Mouse (Mus musculus): ENCODE data around the gene Mki67.

Gene Mki67

DNA sequence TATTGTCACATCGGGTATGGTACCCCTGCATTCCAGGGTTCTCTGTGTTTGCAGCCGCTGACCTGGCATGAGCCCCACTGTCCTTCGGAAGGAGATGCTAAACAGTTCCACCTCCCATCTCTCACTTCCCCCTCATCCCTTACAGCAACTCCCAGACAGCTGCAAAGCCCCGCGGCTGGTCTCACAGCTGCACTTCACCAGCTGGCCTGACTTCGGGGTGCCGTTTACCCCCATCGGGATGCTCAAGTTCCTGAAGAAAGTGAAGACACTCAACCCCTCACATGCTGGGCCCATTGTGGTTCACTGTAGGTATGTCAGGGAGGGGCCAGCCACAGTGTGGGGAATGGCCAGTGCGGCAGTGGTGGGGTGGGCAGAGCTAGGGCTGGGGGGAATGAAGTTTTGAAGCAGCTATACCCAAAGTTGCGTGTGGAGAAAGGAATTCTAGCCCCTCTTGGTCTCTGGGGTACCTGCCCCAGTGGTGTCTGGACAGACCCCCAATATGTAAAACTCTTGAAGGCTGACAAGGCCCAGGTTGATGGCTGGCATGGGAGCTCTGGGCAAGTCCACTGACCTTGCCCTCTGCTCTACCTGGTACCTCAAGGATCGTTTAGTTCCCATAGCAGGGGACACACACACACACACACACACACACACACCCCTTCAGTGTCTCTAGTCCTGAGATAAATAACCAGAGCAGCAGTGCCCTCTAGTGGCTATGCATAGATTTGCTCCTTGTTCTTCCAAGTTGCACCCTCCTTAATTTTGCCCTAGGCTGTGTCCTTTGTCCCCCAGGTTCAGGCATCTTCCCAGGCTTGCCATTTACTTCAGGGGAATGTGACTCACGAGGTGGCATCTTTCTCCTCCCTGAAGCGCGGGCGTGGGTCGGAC lies 47.1 kb downstream of the Mki67 start:
- peak; percentile 67; the same call in 1 of the 2 replicates for ATAC-seq (ENCODE audit: low TSS enrichment)

DNA sequence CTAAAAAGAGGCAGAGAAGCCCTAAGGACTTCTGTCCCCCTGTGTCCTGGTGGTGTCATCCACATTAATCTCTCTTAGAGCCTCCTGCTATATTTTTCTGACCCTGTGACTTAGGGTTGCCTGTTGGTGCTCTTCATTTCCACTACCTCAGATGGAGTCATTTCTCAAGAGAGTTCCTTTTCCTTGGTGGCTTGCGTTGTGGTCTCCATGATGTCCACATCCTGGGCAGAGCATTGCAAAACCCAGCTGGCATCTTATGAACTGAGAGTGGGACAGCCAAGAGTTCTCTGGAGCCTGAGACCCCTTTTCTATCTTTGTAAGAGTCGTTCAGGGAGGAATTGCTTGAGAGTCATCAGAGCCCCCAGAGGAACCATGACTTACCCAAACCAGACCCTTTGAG lies 49.8 kb downstream of the Mki67 start:
- ATAC-seq (ENCODE audit: low TSS enrichment) = no peak

DNA sequence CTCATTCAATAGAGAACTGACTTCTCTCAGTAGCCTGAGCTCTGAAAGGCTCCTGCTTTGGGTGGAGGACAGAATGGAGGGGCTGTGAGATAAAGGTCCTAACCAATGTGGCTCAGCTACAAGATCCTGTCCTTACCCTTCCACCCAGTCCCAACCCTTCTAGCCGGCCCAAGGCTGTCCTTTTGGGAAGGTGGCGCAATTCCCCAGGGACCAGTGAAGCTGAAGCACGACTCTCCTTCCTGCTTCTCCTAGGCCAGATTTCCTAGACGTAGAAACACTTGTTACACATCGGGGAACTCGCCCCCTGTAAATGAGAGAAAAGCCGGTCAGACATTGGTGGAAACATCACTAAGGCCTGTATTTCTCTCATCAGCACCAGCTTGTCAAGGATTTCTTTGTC lies 52.0 kb downstream of the Mki67 start:
- no peak for ATAC-seq (ENCODE audit: low TSS enrichment)

DNA sequence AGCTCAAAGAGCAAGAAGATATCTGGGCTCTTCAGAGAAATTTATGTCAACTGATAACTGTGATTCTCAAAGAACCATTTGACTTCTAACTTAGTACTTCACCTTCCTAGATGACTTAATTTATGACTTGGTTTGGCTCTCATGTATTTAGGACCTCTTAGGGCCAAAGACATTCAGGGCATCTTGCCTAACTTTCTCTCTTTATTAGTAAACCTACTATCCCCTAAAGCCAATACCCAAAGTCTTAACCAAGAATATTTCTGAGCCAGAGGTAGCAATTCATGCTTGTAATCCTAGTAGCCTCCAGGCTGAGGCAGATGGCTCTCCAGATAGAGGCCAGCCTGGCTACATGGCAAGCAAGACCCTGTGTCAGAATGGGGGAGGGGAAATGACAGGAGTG lies 55.8 kb downstream of the Mki67 start:
- no peak for ATAC-seq (ENCODE audit: low TSS enrichment)

DNA sequence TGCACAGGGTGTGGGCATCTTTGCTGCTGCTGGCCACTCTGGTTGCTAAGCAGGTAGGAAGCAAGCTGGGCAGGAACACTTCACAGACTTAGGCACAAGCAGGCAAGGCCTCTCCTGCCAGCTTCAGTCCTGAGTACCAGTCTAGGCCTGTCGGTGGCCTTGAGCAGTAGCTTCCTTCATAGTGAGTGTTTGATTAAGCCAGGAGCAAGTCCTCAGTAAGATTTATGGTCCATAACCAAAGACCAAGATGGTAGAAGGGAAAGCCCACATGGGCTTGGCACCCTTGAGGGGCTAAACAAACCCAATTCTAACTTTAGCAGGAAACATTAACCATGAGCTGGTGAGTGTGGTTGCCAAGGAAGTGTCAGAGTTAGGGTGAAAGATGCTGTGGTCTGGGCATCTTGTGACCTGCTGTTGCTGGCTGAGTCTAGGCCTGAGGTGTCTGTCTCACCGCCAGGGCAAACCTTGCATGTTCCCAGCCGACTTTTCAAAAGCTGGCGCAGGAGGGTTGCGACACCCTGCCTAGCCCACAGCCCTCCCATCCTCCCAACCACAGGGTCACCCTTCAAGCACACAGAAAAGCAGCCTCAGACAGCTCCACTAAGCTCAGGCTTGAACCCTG lies 56.7 kb downstream of the Mki67 start:
- ATAC-seq (ENCODE audit: low TSS enrichment) = no peak

DNA sequence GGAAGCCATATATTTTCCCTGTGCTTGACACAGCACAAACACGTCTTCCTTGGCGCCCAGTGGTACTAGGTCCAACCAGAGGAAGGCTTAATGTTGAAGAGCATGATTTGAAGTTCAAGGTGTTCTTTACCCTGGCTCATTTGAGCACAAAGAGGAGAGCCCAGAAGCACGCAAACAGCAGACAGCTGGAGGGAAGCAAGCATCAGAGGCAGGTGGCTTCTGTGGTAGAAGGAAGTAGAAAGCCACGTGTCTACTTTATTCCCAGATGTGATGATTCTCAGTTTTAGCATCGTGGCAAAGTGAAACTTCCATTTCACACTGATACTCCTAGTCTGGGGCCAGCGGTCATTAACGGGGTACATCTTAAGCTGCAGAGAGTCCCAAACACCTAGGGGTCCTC lies 58.0 kb downstream of the Mki67 start:
- no peak for ATAC-seq (ENCODE audit: low TSS enrichment)

DNA sequence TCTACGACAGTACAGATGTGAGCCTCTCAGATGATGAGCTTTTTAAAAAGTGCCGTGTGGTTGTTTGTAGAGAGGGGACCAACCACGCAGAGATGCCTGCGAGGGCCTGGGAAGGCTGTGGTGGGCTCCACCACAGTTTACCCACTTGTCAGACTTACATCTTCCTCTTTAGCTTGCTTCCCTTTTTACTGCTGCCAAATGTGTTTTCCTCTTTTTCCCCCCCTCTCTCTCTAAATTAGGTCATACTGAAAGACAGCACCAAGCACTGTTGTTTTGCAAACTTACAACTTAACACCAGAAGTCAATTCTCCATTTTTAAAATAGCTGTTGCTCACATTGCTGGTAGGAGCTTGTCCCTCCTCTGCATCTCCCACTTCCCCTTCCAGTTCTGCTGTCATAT lies 61.0 kb downstream of the Mki67 start:
- no peak; the same call in 1 of the 2 replicates for ATAC-seq (ENCODE audit: low TSS enrichment)

DNA sequence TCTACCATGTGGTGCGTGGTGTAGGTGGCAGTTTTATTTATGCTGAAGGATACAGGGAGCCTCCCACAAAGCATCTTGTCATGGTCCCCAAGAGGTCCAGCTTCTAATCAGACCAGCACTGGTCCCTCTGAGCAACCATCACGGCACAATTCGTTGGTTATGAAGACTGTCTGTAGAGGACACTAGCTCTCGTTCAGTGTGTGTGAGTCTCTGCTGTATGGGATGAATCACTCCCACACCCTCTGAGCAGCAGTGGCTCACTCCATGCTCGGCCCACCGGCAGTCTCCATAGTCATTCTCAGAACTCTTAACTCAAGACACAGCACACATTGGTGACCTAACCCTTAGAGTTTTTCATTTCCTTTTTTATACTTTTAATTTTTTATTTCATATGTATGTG lies 61.9 kb downstream of the Mki67 start:
- ATAC-seq (ENCODE audit: low TSS enrichment) = peak; percentile 55; the same call in 1 of the 2 replicates

DNA sequence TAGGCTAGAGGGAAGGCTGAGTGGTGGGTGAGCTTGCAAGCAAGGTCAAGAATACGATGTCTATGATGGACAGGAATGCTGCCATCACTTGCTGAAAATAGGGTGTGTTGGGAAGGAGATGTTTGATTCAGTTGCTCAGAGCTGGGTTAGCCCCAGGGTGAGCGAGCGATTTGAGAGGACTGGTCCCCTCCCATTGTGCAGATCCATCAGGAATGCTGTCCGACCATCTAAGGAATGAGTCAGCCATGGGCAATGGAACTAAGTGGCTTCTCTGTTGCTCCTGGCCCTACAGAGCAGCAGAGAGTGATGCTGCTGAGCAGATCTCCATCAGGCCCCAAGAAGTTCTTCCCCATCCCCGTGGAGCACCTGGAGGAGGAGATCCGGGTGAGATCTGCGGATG lies 62.6 kb downstream of the Mki67 start:
- ATAC-seq (ENCODE audit: low TSS enrichment) = no peak

DNA sequence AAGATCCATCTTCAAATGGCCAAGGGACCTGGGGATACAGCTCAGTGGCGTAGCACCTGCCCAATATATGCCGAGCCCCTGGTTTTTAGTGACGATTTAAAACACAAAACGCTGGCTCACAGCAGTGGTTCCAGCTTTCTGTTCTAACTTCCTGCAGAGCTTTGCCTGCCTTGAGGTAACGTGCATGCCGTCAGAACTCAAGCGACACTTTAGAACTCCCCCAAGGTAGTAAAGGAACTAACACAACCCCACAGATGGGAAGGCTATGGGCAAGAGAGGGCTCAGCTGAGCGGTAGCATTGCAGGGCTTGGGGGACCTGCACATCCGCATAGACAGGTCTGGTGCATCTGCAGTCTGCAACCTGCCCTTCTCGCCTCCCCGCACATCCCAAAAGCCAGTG lies 63.4 kb downstream of the Mki67 start:
- ATAC-seq (ENCODE audit: low TSS enrichment) = no peak

DNA sequence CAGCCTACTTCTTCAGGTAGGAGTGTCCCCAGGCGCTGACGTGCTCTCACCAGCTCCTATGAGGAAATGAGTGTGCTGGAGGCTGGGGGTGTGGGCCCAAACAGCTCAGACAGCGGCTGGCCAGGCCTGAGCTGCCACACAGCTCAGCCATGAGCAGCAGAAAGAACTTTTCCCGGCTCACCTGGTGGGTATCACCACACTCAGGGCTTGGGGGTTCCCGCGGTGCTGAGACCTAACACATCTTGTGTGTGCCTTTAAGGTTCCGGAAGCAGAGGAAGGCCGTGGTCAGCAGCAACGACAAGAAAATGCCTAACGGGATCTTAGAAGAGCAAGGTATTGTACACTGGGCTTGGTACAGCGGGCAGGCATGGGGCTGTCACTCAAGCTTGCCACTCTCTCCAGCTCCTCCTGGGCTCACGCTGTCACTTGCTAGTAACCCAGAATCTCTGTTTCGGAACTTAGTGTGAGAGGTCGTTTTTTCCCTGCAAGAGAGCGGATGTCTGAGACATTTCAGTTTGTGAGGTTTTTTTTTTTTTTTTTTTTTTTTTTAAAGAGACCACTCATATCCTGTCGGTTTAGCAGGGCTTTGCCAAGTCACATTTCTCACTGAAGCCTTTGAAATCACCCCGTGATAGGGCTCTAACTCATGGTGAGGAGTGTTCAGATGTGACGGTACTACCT lies 64.2 kb downstream of the Mki67 start:
- no peak for ATAC-seq (ENCODE audit: low TSS enrichment)

DNA sequence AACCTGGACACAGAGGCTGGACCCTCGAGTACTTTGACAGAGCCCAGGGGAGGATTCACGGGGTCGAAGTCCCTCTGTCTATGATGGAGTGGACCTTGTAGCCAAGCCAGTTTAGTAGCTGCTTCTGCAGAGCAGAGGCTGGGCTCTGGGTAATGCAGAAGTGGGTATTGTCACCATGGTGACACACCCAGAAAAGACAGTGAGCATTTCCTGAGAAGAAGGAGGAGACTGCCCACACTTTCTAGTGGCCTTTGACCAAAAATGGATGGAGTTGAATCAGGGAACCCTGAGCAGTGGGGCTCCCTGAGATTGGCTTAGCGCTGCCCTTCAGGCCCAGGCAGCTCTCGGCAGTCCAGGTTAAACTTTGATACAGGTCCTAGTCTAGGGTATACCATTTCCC lies 66.1 kb downstream of the Mki67 start:
- ATAC-seq (ENCODE audit: low TSS enrichment) = no peak

DNA sequence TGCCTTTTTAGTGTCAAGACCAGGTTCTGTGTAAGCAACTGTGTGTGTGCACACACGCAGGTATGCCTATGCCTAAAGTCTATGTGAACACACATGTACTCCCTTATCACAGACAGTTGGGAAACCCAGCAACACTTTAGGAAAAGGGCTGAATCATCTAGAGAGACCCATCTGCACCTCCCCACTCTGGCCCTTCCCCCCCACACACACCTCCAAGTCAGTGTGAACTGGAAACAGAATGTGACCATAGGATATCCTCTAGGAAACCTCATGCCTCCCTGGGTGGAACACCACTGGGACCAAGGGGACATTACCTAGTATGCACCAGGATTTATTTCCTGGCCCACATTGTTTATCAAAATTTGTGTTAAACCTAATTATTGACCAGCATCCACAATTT lies 66.9 kb downstream of the Mki67 start:
- no peak for ATAC-seq (ENCODE audit: low TSS enrichment)

DNA sequence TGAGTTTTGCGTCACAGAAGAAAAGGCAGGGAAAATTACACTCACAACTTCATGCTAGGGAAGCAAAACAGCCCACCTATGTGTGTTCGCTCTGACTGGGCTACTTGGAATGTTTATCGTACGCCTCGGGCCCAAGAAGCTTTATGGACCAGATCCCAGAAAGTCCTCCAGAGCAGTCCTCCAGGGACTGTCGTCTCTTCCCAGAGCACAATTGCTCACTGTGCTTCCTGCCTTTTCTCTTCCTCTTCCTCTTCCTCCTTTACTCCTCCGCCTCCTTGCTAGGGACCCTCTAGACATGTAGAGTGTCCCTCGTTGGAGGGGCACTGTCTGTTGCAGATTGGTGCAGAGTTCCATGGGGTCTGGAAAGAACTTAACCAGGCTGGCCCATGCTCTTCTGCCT lies 67.3 kb downstream of the Mki67 start:
- no peak for ATAC-seq (ENCODE audit: low TSS enrichment)

DNA sequence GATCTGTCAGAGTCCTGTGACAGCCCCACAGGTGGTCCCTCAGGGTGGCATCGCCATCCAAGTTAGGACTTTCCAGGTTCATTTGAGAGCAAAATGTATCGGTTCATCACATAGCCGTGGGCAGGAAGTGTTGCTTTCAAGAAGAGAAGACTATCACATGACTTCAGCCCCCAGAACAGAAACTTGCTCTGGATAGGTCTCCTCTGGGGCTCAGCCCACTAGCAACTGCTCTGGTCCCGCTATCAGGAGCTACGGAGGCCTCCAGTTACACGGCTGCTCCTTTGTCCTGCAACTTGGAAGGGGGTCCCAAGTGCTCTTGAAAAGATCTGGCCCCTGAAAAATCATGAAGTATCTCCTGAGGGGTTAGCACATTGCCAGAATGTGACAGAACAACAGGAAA lies 69.2 kb downstream of the Mki67 start:
- no peak for ATAC-seq (ENCODE audit: low TSS enrichment)

DNA sequence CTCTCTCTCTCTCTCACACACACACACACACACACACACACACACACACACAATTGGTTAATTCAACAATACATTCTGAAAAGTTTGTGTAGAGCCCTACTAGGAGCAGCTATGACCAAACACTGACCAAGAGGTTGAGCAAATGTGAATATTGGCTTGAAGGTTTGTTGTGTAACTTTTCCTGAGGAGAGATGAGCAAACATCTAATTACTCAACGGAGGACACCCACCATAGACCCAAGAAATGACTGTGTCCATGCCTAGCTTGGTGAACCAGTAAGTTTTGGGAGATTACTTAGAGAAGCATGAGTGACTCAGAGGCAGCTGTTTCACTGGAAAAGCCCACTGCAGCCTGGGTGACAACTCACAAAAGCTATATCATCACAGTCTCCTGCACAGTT lies 71.7 kb downstream of the Mki67 start:
- ATAC-seq (ENCODE audit: low TSS enrichment) = no peak

DNA sequence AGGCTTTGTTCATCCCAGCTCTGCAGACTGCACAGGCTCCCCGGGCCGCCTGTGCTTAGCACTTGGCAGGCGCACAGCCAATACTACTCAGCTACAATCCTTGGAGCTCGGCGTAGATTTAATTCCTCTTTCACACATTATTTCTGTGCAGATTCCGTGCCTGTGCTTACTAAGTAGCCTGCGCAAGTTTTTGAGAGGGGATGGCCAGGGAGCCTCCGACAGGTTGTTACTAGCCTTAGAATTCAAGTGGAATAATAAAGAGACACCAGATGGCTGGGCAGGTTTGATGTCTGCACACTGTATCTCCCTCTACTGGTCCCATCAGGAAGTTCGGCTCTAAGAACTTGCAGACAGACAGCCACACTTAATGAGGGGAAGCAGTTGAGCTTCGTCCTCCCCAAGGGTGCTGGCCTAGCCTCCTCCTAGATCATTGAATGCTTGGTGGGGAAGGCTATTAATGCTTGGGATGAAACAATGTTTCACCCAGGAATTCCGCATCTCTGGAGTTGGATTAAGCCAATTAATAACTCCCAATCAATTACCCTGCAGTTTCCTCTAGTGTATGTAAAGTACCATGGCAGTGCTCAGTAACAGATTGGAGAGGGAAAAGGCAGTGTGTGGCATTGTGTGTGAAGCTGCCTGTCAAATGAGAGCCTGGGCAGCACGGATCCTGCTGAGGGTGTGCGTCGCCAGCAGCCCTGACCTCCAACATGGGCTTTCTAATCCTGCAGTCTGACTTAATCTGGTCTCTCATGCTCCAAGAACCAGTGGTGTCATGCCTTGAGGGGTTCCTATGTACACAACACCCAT lies 74.3 kb downstream of the Mki67 start:
- peak; percentile 85 for ATAC-seq (ENCODE audit: low TSS enrichment)

All from frontal cortex, adult (tissue).